Mouse (Mus musculus): ENCODE results near the gene Raph1. TPM values are rescaled to one million over a fixed set of nuclear protein-coding genes. Genes with fewer than 3 reads are reported as not detected.
"Not testable (repeated sequence)": the region's sequence is repeated elsewhere in the genome, so short reads cannot be mapped to it uniquely, and the experiment has no call there.

Raph1 gene
- polyA plus RNA-seq, 1 experiment from 2014 or later, result 27.6 TPM

DNA sequence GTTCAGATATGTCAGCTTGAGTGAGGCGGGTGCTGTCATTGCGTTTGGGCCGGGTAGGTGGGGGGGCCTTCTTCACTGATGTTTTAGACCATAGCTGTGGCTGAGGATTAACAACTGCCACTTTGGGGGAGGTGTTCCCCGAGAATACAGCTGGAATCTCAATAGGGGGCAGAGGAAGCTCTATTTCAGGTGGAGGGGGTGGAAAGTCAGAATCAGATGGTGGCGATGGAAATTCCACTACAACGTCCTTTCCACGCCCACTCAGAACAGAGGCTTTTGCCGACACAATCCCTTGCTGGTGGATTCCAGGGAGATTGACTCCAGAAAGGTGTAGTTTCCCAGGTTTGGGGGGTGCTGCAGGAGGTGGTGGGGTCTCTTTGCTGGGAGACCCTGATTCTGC lies 78.3 kb downstream of the Raph1 start:
- H3K27me3 ChIP-seq, result no peaks in the 10 kb centered on the region
- WGBS, result 86% methylated on average over 8 of the region's 8 CpGs
- no peak overlapping the region for H3K4me2 ChIP-seq
- no peak overlapping the region for H3K9ac ChIP-seq
- no peak overlapping the region for H3K4me3 ChIP-seq
- no peak for ATAC-seq (ENCODE audit: insufficient number of reproducible peaks, insufficient read depth, low FRiP score, low TSS enrichment, low read depth)
- H3K36me3 ChIP-seq, result peaks cover 56% of the 10 kb centered on the region
- no peak overlapping the region for H3K27ac ChIP-seq
- no peaks in the 10 kb centered on the region for H3K4me1 ChIP-seq
- no peaks in the 10 kb centered on the region for H3K9me3 ChIP-seq

- H3K4me3 ChIP-seq, result no peak overlapping the region
- peaks cover 38% of the 10 kb centered on the region for H3K36me3 ChIP-seq
- ATAC-seq (ENCODE audit: insufficient number of reproducible peaks, insufficient read depth, low FRiP score, low TSS enrichment, low read depth), result no peak
- no peak overlapping the region for H3K9ac ChIP-seq
- H3K4me1 ChIP-seq, result no peaks in the 10 kb centered on the region
- WGBS, result 80% methylated on average over 3 of the region's 3 CpGs
- no peak overlapping the region for H3K4me2 ChIP-seq
- no peak overlapping the region for H3K27ac ChIP-seq
- no peaks in the 10 kb centered on the region for H3K9me3 ChIP-seq
- H3K27me3 ChIP-seq, result no peaks in the 10 kb centered on the region
Measured at GRCm38 (mm10) chr1:60485649-60486048, 81.3 kb downstream of the Raph1 start.

DNA sequence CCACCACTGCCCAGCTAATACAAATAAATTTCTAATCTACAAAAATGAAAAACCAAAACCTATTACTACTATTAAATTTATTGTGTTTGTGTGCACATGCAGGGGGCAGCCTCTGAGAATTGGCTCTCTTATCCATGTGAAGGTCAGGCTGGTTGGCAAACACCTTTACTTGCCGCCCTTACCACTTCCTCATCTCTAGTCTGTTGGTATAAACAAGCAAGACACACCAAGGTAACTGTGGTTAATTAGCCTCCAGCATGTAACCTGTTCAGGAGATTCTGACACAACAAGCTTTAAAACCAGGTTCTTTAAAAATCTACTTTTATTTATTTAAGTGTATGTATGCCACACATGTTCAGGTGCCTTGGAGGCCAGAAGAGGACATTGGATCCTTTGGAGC lies 84.0 kb downstream of the Raph1 start:
- peaks cover 30% of the 10 kb centered on the region for H3K36me3 ChIP-seq
- H3K4me1 ChIP-seq, result no peaks in the 10 kb centered on the region
- 97% methylated on average over 1 of the region's 1 CpGs for WGBS
- H3K27me3 ChIP-seq, result no peaks in the 10 kb centered on the region
- H3K4me2 ChIP-seq, result no peak overlapping the region
- H3K9me3 ChIP-seq, result no peaks in the 10 kb centered on the region
- no peak overlapping the region for H3K4me3 ChIP-seq
- ATAC-seq (ENCODE audit: insufficient number of reproducible peaks, insufficient read depth, low FRiP score, low TSS enrichment, low read depth), result no peak
- no peak overlapping the region for H3K27ac ChIP-seq
- H3K9ac ChIP-seq, result no peak overlapping the region

DNA sequence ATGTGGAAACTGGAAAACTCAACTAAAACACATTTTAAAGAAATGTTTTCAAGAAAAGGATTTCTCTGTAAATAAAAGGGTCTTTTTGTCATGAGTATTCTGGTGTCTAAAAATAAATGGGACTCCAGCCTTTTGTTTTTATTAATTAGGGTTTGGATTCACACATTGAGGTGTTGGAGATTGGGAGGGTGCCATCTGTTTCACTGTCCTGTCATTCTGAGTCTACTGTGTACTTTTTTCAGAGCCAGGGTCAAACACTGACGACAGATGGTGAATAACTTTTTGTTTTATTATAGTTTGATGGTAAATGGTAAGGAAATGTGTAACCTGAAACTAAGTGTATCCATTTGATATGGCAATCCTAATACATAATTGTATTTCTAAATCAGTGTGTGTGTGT lies 85.3 kb downstream of the Raph1 start:
- WGBS, result 48% methylated on average over 1 of the region's 1 CpGs
- H3K4me2 ChIP-seq, result no peak overlapping the region

GRCm38 (mm10) chr1:60470541-60470940 lies 96.4 kb downstream of the Raph1 start:
- Histone ChIP-seq H3K9ac (no peak overlapping the region), H3K36me3 (peaks cover 31% of the 10 kb centered on the region), H3K4me3 (no peak overlapping the region), H3K4me2 (no peak overlapping the region), H3K27ac (no peak overlapping the region), H3K27me3 (no peaks in the 10 kb centered on the region), H3K9me3 (no peaks in the 10 kb centered on the region), H3K4me1 (no peaks in the 10 kb centered on the region)
- WGBS, result 94% methylated on average over 7 of the region's 7 CpGs
- ATAC-seq (ENCODE audit: insufficient number of reproducible peaks, insufficient read depth, low FRiP score, low TSS enrichment, low read depth), result no peak

More for the DNA sequence above, 85.3 kb downstream of the Raph1 start:
- Histone ChIP-seq H3K36me3 (peaks cover 36% of the 10 kb centered on the region), H3K27me3 (no peaks in the 10 kb centered on the region), H3K27ac (no peak overlapping the region), H3K4me3 (no peak overlapping the region), H3K9me3 (no peaks in the 10 kb centered on the region), H3K4me1 (no peaks in the 10 kb centered on the region), H3K9ac (no peak overlapping the region)
- no peak for ATAC-seq (ENCODE audit: insufficient number of reproducible peaks, insufficient read depth, low FRiP score, low TSS enrichment, low read depth)

GRCm38 (mm10) chr1:60469491-60469890 lies 97.4 kb downstream of the Raph1 start:
- ATAC-seq (ENCODE audit: insufficient number of reproducible peaks, insufficient read depth, low FRiP score, low TSS enrichment, low read depth), result no peak
- no peaks in the 10 kb centered on the region for H3K9me3 ChIP-seq
- peaks cover 34% of the 10 kb centered on the region for H3K36me3 ChIP-seq
- no peak overlapping the region for H3K27ac ChIP-seq
- WGBS, result 70% methylated on average over 2 of the region's 2 CpGs
- no peak overlapping the region for H3K4me2 ChIP-seq
- no peak overlapping the region for H3K9ac ChIP-seq
- H3K27me3 ChIP-seq, result no peaks in the 10 kb centered on the region
- no peak overlapping the region for H3K4me3 ChIP-seq
- H3K4me1 ChIP-seq, result no peaks in the 10 kb centered on the region

GRCm38 (mm10) chr1:60460623-60461022 lies 106.3 kb downstream of the Raph1 start:
- Histone ChIP-seq H3K36me3 (peaks cover 29% of the 10 kb centered on the region), H3K4me1 (no peaks in the 10 kb centered on the region), H3K27me3 (no peaks in the 10 kb centered on the region), H3K4me3 (no peak overlapping the region), H3K27ac (no peak overlapping the region), H3K9me3 (no peaks in the 10 kb centered on the region), H3K4me2 (no peak overlapping the region), H3K9ac (no peak overlapping the region)
- 93% methylated on average over 1 of the region's 1 CpGs for WGBS
- no peak for ATAC-seq (ENCODE audit: insufficient number of reproducible peaks, insufficient read depth, low FRiP score, low TSS enrichment, low read depth)

GRCm38 (mm10) chr1:60449896-60450295 lies 117.0 kb downstream of the Raph1 start:
- no peak for ATAC-seq (ENCODE audit: insufficient number of reproducible peaks, insufficient read depth, low FRiP score, low TSS enrichment, low read depth)
- Histone ChIP-seq H3K36me3 (peaks cover 34% of the 10 kb centered on the region), H3K4me2 (no peak overlapping the region), H3K4me1 (no peaks in the 10 kb centered on the region), H3K27ac (no peak overlapping the region), H3K9ac (no peak overlapping the region), H3K4me3 (no peak overlapping the region), H3K9me3 (no peaks in the 10 kb centered on the region), H3K27me3 (no peaks in the 10 kb centered on the region)
- 35% methylated on average over 1 of the region's 1 CpGs for WGBS

GRCm38 (mm10) chr1:60447067-60447466 lies 119.8 kb downstream of the Raph1 start:
- Histone ChIP-seq H3K4me1 (no peaks in the 10 kb centered on the region), H3K36me3 (peaks cover 31% of the 10 kb centered on the region), H3K27me3 (no peaks in the 10 kb centered on the region), H3K9me3 (no peaks in the 10 kb centered on the region), H3K27ac (no peak overlapping the region), H3K4me2 (no peak overlapping the region), H3K9ac (no peak overlapping the region), H3K4me3 (no peak overlapping the region)
- ATAC-seq (ENCODE audit: insufficient number of reproducible peaks, insufficient read depth, low FRiP score, low TSS enrichment, low read depth), result no peak
- WGBS, result 83% methylated on average over 12 of the region's 12 CpGs

- 59% methylated on average over 5 of the region's 5 CpGs for WGBS
- H3K4me3 ChIP-seq; H3K27ac ChIP-seq; H3K4me1 ChIP-seq; ATAC-seq (ENCODE audit: insufficient number of reproducible peaks, insufficient read depth, low FRiP score, low TSS enrichment, low read depth); H3K9ac ChIP-seq; H3K9me3 ChIP-seq; H3K27me3 ChIP-seq; H3K4me2 ChIP-seq: not testable (repeated sequence)
- peaks cover 16% of the 10 kb centered on the region for H3K36me3 ChIP-seq
Measured at GRCm38 (mm10) chr1:60441438-60441837, 125.5 kb downstream of the Raph1 start.

DNA sequence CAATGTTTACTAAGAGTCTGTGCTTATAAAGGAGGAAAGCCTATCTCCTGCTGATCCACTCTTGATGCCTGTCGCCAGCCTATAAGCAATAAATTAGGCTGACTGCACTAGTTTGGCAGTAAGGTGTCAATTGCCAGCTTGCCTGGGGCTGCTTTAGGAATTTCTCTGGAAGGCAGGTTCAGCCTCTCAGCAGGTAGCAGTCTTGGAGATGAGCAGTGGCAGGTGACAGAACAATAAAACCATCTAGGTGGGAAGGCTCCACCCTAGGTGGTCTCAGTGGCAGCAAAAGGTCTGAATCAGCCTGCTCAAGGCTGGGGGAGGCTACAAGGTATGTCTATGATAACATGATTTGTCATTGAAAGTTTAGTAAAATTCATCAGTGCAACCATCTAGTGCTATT lies 134.4 kb downstream of the Raph1 start:
- H3K36me3 ChIP-seq, result peaks cover 9% of the 10 kb centered on the region

More for the DNA sequence above, 134.4 kb downstream of the Raph1 start:
- Histone ChIP-seq H3K4me2 (no peak overlapping the region), H3K4me1 (peaks cover 4% of the 10 kb centered on the region; the same call in 1 of the 2 replicates), H3K27ac (no peak overlapping the region), H3K9ac (no peak overlapping the region), H3K27me3 (no peaks in the 10 kb centered on the region), H3K4me3 (no peak overlapping the region), H3K9me3 (no peaks in the 10 kb centered on the region)
- 25% methylated on average over 1 of the region's 1 CpGs for WGBS
- ATAC-seq (ENCODE audit: insufficient number of reproducible peaks, insufficient read depth, low FRiP score, low TSS enrichment, low read depth), result no peak
